Mouse (Mus musculus) hindbrain, embryonic 10.5 days (tissue): ENCODE measurements around the gene Nufip2. TPM values are rescaled to one million over a fixed set of nuclear protein-coding genes. Genes with fewer than 3 reads are reported as not detected.

Experiments
- DNase-seq: peaks from one replicate; pipeline ENCODE4 v3.0.0-alpha.2; 2017; ENCODE audit warnings: low spot score
- H3K27ac ChIP-seq: fragments of 300-500 bp; sonication (generic); 2 replicates; pipeline ENCODE4 v1.5.1; 2016; ENCODE audit warnings: mild to moderate bottlenecking, moderate library complexity
- H3K27me3 ChIP-seq: fragments of 300-500 bp; sonication (generic); 2 replicates; pipeline ENCODE4 v1.6.1; 2016; ENCODE audit warnings: mild to moderate bottlenecking; ENCODE audit not compliant: poor library complexity, insufficient read depth, severe bottlenecking
- H3K36me3 ChIP-seq: fragments of 300-500 bp; sonication (generic); 2 replicates; pipeline ENCODE4 v1.6.1; 2016; ENCODE audit warnings: mild to moderate bottlenecking, moderate library complexity
- H3K4me1 ChIP-seq: fragments of 300-500 bp; sonication (generic); replicated peaks from 2 replicates; pipeline ENCODE4 v1.6.1; 2016; ENCODE audit warnings: mild to moderate bottlenecking
- H3K4me3 ChIP-seq: fragments of 300-500 bp; sonication (generic); 2 replicates; pipeline ENCODE4 v1.5.1; 2016; ENCODE audit warnings: mild to moderate bottlenecking, moderate library complexity
- H3K9me3 ChIP-seq: fragments of 300-500 bp; sonication (generic); 2 replicates; pipeline ENCODE4 v1.6.1; 2016; ENCODE audit warnings: mild to moderate bottlenecking, moderate library complexity
- WGBS: fragments of 180-500 bp; shearing (Covaris S2); methylation state at CpG from one replicate; pipeline ENCODE4 v1.1.7; 2016; 5-methylcytosine and 5-hydroxymethylcytosine counted together
- polyA plus RNA-seq: library from polyadenylated mRNA; unstranded; fragments of >200 nt; fragmentation: Nextera tagmentation; extraction: Ambion mirVana; gene quantifications from 2 replicates; pipeline ENCODE4 v1.2.1, GENCODE M21; 2016

Gene Nufip2
- polyA plus RNA-seq, 1 experiment from 2014 or later, result 3.6 TPM

- Histone ChIP-seq H3K36me3 (no peaks in the 10 kb centered on the region), H3K4me1 (no peaks in the 10 kb centered on the region), H3K27ac (no peak overlapping the region), H3K9me3 (peaks cover 6% of the 10 kb centered on the region; the same call in 1 of the 2 replicates), H3K4me3 (no peak overlapping the region), H3K27me3 (no peaks in the 10 kb centered on the region)
- 64% methylated on average over 4 of the region's 4 CpGs for WGBS
- no peak for DNase-seq
Observed at GRCm38 (mm10) chr11:77673428-77673991, 12.4 kb upstream of the Nufip2 start.

- no peak for DNase-seq
- no peaks in the 10 kb centered on the region for H3K36me3 ChIP-seq
- peaks cover 11% of the 10 kb centered on the region; the same call in 1 of the 2 replicates for H3K4me1 ChIP-seq
- no peak overlapping the region for H3K27ac ChIP-seq
- H3K4me3 ChIP-seq, result no peak overlapping the region
- no peaks in the 10 kb centered on the region for H3K9me3 ChIP-seq
- WGBS, result 12% methylated on average over 2 of the region's 2 CpGs
- H3K27me3 ChIP-seq, result no peaks in the 10 kb centered on the region
Observed at GRCm38 (mm10) chr11:77680018-77680417, 5.9 kb upstream of the Nufip2 start.

- H3K4me3 ChIP-seq, result peak overlapping the region; percentile 98
- H3K9me3 ChIP-seq, result no peaks in the 10 kb centered on the region
- H3K27ac ChIP-seq, result peak overlapping the region; percentile 99; the same call in 1 of the 2 replicates
- no peak for DNase-seq
- H3K4me1 ChIP-seq, result peaks cover 23% of the 10 kb centered on the region
- 80% methylated on average over 2 of the region's 2 CpGs for WGBS
- peaks cover 14% of the 10 kb centered on the region for H3K36me3 ChIP-seq
- no peaks in the 10 kb centered on the region for H3K27me3 ChIP-seq
Observed at GRCm38 (mm10) chr11:77684896-77685295, 1.1 kb upstream of the Nufip2 start.

- WGBS, result under 1% methylated on average over 30 of the region's 30 CpGs
- H3K27me3 ChIP-seq, result no peaks in the 10 kb centered on the region
- peak overlapping the region; percentile 99 for H3K27ac ChIP-seq
- H3K9me3 ChIP-seq, result no peaks in the 10 kb centered on the region
- H3K36me3 ChIP-seq, result peaks cover 29% of the 10 kb centered on the region
- no peak for DNase-seq
- peak overlapping the region; percentile 98 for H3K4me3 ChIP-seq
- peaks cover 18% of the 10 kb centered on the region for H3K4me1 ChIP-seq
Observed at GRCm38 (mm10) chr11:77686346-77686840, 438 bp downstream of the Nufip2 start.

GRCm38 (mm10) chr11:77686841-77687540 lies 1.0 kb downstream of the Nufip2 start:
- peaks cover 18% of the 10 kb centered on the region for H3K4me1 ChIP-seq
- under 1% methylated on average over 62 of the region's 76 CpGs for WGBS

GRCm38 (mm10) chr11:77687541-77688131 lies 1.7 kb downstream of the Nufip2 start:
- peak overlapping the region; percentile 98 for H3K4me3 ChIP-seq
- no peaks in the 10 kb centered on the region for H3K9me3 ChIP-seq
- peaks cover 21% of the 10 kb centered on the region for H3K4me1 ChIP-seq
- H3K36me3 ChIP-seq, result peaks cover 41% of the 10 kb centered on the region
- peak overlapping the region; percentile 99 for H3K27ac ChIP-seq
- DNase-seq, result peak; percentile 57
- H3K27me3 ChIP-seq, result no peaks in the 10 kb centered on the region
- WGBS, result under 1% methylated on average over 40 of the region's 40 CpGs

More at GRCm38 (mm10) chr11:77686841-77687540, 1.0 kb downstream of the Nufip2 start:
- Histone ChIP-seq H3K4me3 (peak overlapping the region; percentile 98), H3K9me3 (no peaks in the 10 kb centered on the region), H3K27ac (peak overlapping the region; percentile 99), H3K36me3 (peaks cover 35% of the 10 kb centered on the region), H3K27me3 (no peaks in the 10 kb centered on the region)
- DNase-seq, result peak; percentile 82

GRCm38 (mm10) chr11:77693026-77693425 lies 7.1 kb downstream of the Nufip2 start:
- WGBS, result 96% methylated on average over 3 of the region's 3 CpGs
- H3K4me1 ChIP-seq, result peaks cover 11% of the 10 kb centered on the region
- no peaks in the 10 kb centered on the region for H3K9me3 ChIP-seq
- H3K27me3 ChIP-seq, result no peaks in the 10 kb centered on the region
- H3K27ac ChIP-seq, result no peak overlapping the region
- DNase-seq, result no peak
- H3K4me3 ChIP-seq, result no peak overlapping the region
- H3K36me3 ChIP-seq, result peaks cover 93% of the 10 kb centered on the region

- H3K36me3 ChIP-seq, result peaks cover 96% of the 10 kb centered on the region
- WGBS, result 85% methylated on average over 2 of the region's 2 CpGs
- H3K4me1 ChIP-seq, result 0 out of 2 replicates have a peak, but pooled peaks cover 3% of the 10 kb centered on the region
- H3K27me3 ChIP-seq, result no peaks in the 10 kb centered on the region
- no peak for DNase-seq
- no peak overlapping the region for H3K27ac ChIP-seq
- H3K4me3 ChIP-seq, result no peak overlapping the region
- H3K9me3 ChIP-seq, result no peaks in the 10 kb centered on the region
Observed at GRCm38 (mm10) chr11:77697232-77697631, 11.3 kb downstream of the Nufip2 start.

GRCm38 (mm10) chr11:77705920-77706319 lies 20.0 kb downstream of the Nufip2 start:
- WGBS, result 92% methylated on average over 3 of the region's 3 CpGs
- Histone ChIP-seq H3K4me1 (no peaks in the 10 kb centered on the region), H3K9me3 (no peaks in the 10 kb centered on the region), H3K27ac (no peak overlapping the region), H3K36me3 (peaks cover 96% of the 10 kb centered on the region), H3K4me3 (no peak overlapping the region), H3K27me3 (no peaks in the 10 kb centered on the region)
- no peak for DNase-seq

- Histone ChIP-seq H3K4me3 (no peak overlapping the region), H3K4me1 (no peaks in the 10 kb centered on the region), H3K27ac (no peak overlapping the region), H3K27me3 (no peaks in the 10 kb centered on the region), H3K9me3 (no peaks in the 10 kb centered on the region), H3K36me3 (peaks cover 81% of the 10 kb centered on the region)
- 88% methylated on average over 3 of the region's 3 CpGs for WGBS
- no peak for DNase-seq
Observed at GRCm38 (mm10) chr11:77709039-77709438, 23.1 kb downstream of the Nufip2 start.

GRCm38 (mm10) chr11:77713736-77714135 lies 27.8 kb downstream of the Nufip2 start:
- H3K36me3 ChIP-seq, result peaks cover 55% of the 10 kb centered on the region
- no peaks in the 10 kb centered on the region for H3K27me3 ChIP-seq
- no peaks in the 10 kb centered on the region for H3K9me3 ChIP-seq
- H3K27ac ChIP-seq, result no peak overlapping the region
- no peak for DNase-seq
- H3K4me1 ChIP-seq, result no peaks in the 10 kb centered on the region
- WGBS, result 96% methylated on average over 3 of the region's 3 CpGs
- H3K4me3 ChIP-seq, result no peak overlapping the region

- WGBS, result 97% methylated on average over 2 of the region's 2 CpGs
- H3K27me3 ChIP-seq, result no peaks in the 10 kb centered on the region
- H3K27ac ChIP-seq, result no peak overlapping the region
- no peaks in the 10 kb centered on the region for H3K4me1 ChIP-seq
- no peak overlapping the region for H3K4me3 ChIP-seq
- H3K9me3 ChIP-seq, result no peaks in the 10 kb centered on the region
- peaks cover 23% of the 10 kb centered on the region; the same call in 1 of the 2 replicates for H3K36me3 ChIP-seq
- DNase-seq, result no peak
Observed at GRCm38 (mm10) chr11:77719055-77719454, 33.1 kb downstream of the Nufip2 start.

GRCm38 (mm10) chr11:77721389-77721788 lies 35.4 kb downstream of the Nufip2 start:
- H3K4me1 ChIP-seq, result peaks cover 8% of the 10 kb centered on the region
- H3K4me3 ChIP-seq, result no peak overlapping the region
- 87% methylated on average over 4 of the region's 4 CpGs for WGBS
- H3K27ac ChIP-seq, result no peak overlapping the region
- no peak for DNase-seq
- H3K36me3 ChIP-seq, result peaks cover 21% of the 10 kb centered on the region; the same call in 1 of the 2 replicates
- H3K9me3 ChIP-seq, result no peaks in the 10 kb centered on the region
- no peaks in the 10 kb centered on the region for H3K27me3 ChIP-seq
